Mouse (Mus musculus) midbrain, postnatal 0 days (tissue): ENCODE data around the gene D16Ertd472e. TPM values are rescaled to one million over a fixed set of nuclear protein-coding genes. Genes with fewer than 3 reads are reported as not detected.

ENCODE experiments used
- ATAC-seq: fragments of 200-750 bp; cut with Nextera tagmentation; 2 replicates; pipeline ENCODE4 v1.8.0; 2017; ENCODE audit warnings: moderate number of reproducible peaks, mild to moderate bottlenecking, moderate TSS enrichment, moderate library complexity; ENCODE audit not compliant: low FRiP score
- DNase-seq: peaks from one replicate; pipeline ENCODE4 v3.0.0-alpha.2; 2015; ENCODE audit warnings: low spot score
- H3K27ac ChIP-seq: fragments of 300-500 bp; sonication (generic); 2 replicates; pipeline ENCODE4 v1.5.1; 2014; ENCODE audit warnings: low read depth, mild to moderate bottlenecking, low read length, mixed read lengths
- H3K27me3 ChIP-seq: fragments of 300-500 bp; sonication (generic); 2 replicates; pipeline ENCODE4 v1.6.1; 2014; ENCODE audit warnings: low read length, control low read depth, mixed read lengths; ENCODE audit not compliant: insufficient read depth
- H3K36me3 ChIP-seq: fragments of 300-500 bp; sonication (generic); 2 replicates; pipeline ENCODE4 v1.6.1; 2014; ENCODE audit warnings: low read length, control low read depth, mixed read lengths; ENCODE audit not compliant: insufficient read depth
- H3K4me1 ChIP-seq: fragments of 300-500 bp; sonication (generic); 2 replicates; pipeline ENCODE4 v1.6.1; 2014; ENCODE audit warnings: mild to moderate bottlenecking, control low read depth, antibody characterized with exemption, low read length, mixed read lengths; ENCODE audit not compliant: insufficient read depth
- H3K4me2 ChIP-seq: fragments of 300-500 bp; sonication (generic); 2 replicates; pipeline ENCODE4 v1.6.1; 2014; ENCODE audit warnings: low read depth, mild to moderate bottlenecking, low read length, mixed read lengths; ENCODE audit not compliant: poor library complexity, severe bottlenecking
- H3K4me3 ChIP-seq: fragments of 300-500 bp; sonication (generic); 2 replicates; pipeline ENCODE4 v1.5.1; 2014; ENCODE audit warnings: low read depth, mild to moderate bottlenecking, low read length, moderate library complexity
- H3K9ac ChIP-seq: fragments of 300-500 bp; sonication (generic); replicated peaks from 2 replicates; pipeline ENCODE4 v1.6.1; 2014; ENCODE audit warnings: mild to moderate bottlenecking, low read length, moderate library complexity, mixed read lengths; ENCODE audit not compliant: poor library complexity, severe bottlenecking
- H3K9me3 ChIP-seq: fragments of 300-500 bp; sonication (generic); 2 replicates; pipeline ENCODE4 v1.6.1; 2016; ENCODE audit warnings: low read length, control low read depth
- CTCF ChIP-seq: IDR thresholded peaks from 2 replicates; pipeline ENCODE4 v1.5.1; 2016; ENCODE audit warnings: antibody characterized with exemption, mild to moderate bottlenecking
- WGBS: fragments of 180-500 bp; shearing (Covaris S2); extraction: QIAGEN DNeasy Blood & Tissue Kit; methylation state at CpG from one replicate; pipeline ENCODE4 v1.1.7; 2014; 5-methylcytosine and 5-hydroxymethylcytosine counted together
- polyA plus RNA-seq: library from polyadenylated mRNA; unstranded; fragments of >200 nt; fragmentation: Nextera tagmentation; extraction: Ambion mirVana; gene quantifications from 2 replicates; pipeline ENCODE4 v1.2.1, GENCODE M21; 2015
- total RNA-seq: library from RNA; depleted of rRNA; stranded (reverse); fragments of >200 nt; gene quantifications from 2 replicates; pipeline ENCODE4 v1.2.3, GENCODE M21; 2014

D16Ertd472e gene
- total and polyA plus RNA-seq, 2 experiments from 2014 or later, result 5.6 to 7.1 TPM

GRCm38 (mm10) chr16:78575852-78576477, 543 bp downstream of the D16Ertd472e start:
- Histone ChIP-seq H3K4me1 (peaks cover 6% of the 10 kb centered on the region; the same call in 1 of the 2 replicates), H3K27me3 (no peaks in the 10 kb centered on the region), H3K36me3 (no peaks in the 10 kb centered on the region), H3K27ac (peak overlapping the region; percentile 28), H3K9me3 (no peaks in the 10 kb centered on the region), H3K9ac (peak overlapping the region; percentile 51), H3K4me2 (peak overlapping the region; percentile 77), H3K4me3 (peak overlapping the region; percentile 75)
- no peak for TF ChIP-seq CTCF
- WGBS, result under 1% methylated on average over 41 of the region's 41 CpGs
- DNase-seq (peak; percentile 48), ATAC-seq (peak; percentile 76)

GRCm38 (mm10) chr16:78575190-78575851, 1.2 kb downstream of the D16Ertd472e start:
- H3K4me3 ChIP-seq, result peak overlapping the region; percentile 75
- no peaks in the 10 kb centered on the region for H3K36me3 ChIP-seq
- DNase-seq, result no peak
- no peak for ATAC-seq
- peaks cover 6% of the 10 kb centered on the region; the same call in 1 of the 2 replicates for H3K4me1 ChIP-seq
- WGBS, result 32% methylated on average over 4 of the region's 4 CpGs
- no peaks in the 10 kb centered on the region for H3K9me3 ChIP-seq
- no peaks in the 10 kb centered on the region for H3K27me3 ChIP-seq
- no peak overlapping the region for H3K27ac ChIP-seq
- 0 out of 2 replicates have a peak overlapping the region, but pooled peaks have one; percentile 51 for H3K9ac ChIP-seq
- no peak for TF ChIP-seq CTCF
- peak overlapping the region; percentile 77 for H3K4me2 ChIP-seq

GRCm38 (mm10) chr16:78574241-78574640, 2.3 kb downstream of the D16Ertd472e start:
- ATAC-seq, result no peak
- H3K4me1 ChIP-seq, result peaks cover 6% of the 10 kb centered on the region; the same call in 1 of the 2 replicates
- DNase-seq, result no peak
- H3K27ac ChIP-seq, result no peak overlapping the region
- no peaks in the 10 kb centered on the region for H3K27me3 ChIP-seq
- H3K36me3 ChIP-seq, result no peaks in the 10 kb centered on the region
- no peak overlapping the region for H3K9ac ChIP-seq
- H3K4me3 ChIP-seq, result peak overlapping the region; percentile 8; the same call in 1 of the 2 replicates
- WGBS, result 44% methylated on average over 6 of the region's 6 CpGs
- H3K9me3 ChIP-seq, result no peaks in the 10 kb centered on the region
- H3K4me2 ChIP-seq, result peak overlapping the region; percentile 33
- TF ChIP-seq CTCF, result no peak

- peak; percentile 33 for DNase-seq
Measured at GRCm38 (mm10) chr16:78573016-78573415, 3.5 kb downstream of the D16Ertd472e start.

GRCm38 (mm10) chr16:78564110-78564821, 12.2 kb downstream of the D16Ertd472e start:
- no peak overlapping the region for H3K4me2 ChIP-seq
- H3K4me1 ChIP-seq, result no peaks in the 10 kb centered on the region
- ATAC-seq, result no peak
- no peaks in the 10 kb centered on the region for H3K9me3 ChIP-seq
- no peak for DNase-seq
- H3K9ac ChIP-seq, result no peak overlapping the region
- no peak overlapping the region for H3K4me3 ChIP-seq
- H3K36me3 ChIP-seq, result no peaks in the 10 kb centered on the region
- H3K27ac ChIP-seq, result no peak overlapping the region
- H3K27me3 ChIP-seq, result no peaks in the 10 kb centered on the region
- TF ChIP-seq CTCF, result no peak
- 94% methylated on average over 13 of the region's 13 CpGs for WGBS

More at GRCm38 (mm10) chr16:78573016-78573415, 3.5 kb downstream of the D16Ertd472e start:
- no peaks in the 10 kb centered on the region for H3K27me3 ChIP-seq
- TF ChIP-seq CTCF, result no peak
- H3K9me3 ChIP-seq, result no peaks in the 10 kb centered on the region
- H3K36me3 ChIP-seq, result no peaks in the 10 kb centered on the region
- H3K27ac ChIP-seq, result no peak overlapping the region
- H3K4me3 ChIP-seq, result no peak overlapping the region
- H3K4me1 ChIP-seq, result peaks cover 6% of the 10 kb centered on the region; the same call in 1 of the 2 replicates
- H3K4me2 ChIP-seq, result no peak overlapping the region
- WGBS, result 48% methylated on average over 4 of the region's 4 CpGs
- no peak for ATAC-seq
- no peak overlapping the region for H3K9ac ChIP-seq
